Mouse (Mus musculus): Measurements from ENCODE around the gene Bag5.
"Not testable (repeated sequence)": the region's sequence is repeated elsewhere in the genome, so short reads cannot be mapped to it uniquely, and the experiment has no call there.

The Bag5 gene

DNA sequence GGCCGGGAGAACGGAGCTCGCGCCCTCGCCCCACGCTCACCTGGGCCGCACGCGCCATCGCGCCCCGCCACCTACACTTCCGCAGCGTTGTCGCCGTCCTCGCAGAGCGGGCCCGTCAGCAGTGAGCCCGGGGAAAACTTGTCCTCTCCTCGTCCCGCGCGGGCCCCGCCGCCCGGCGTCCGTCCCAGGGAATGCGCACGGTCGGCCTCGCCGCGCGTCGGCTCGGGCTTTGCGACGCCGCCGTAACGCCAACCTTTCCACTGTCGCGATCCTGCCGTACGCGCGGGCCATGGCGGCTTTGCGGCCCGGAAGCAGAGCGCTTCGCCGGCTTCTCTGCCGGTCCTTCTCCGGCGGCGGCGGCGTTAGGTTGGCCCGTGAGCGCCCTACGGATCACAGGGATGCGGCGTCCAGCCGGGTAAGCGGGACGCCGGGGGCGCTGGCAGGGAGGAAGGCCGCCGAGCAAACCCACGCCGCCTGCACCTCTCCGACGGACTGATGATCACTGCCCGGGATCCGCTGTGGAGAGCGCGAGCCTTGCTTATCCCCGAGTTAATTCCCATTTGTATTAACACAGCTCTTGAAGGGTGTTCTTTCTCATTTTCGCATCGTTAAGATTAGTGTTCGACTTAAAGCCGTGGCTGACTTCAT is at the start of gene Bag5, which contains the start of gene Apopt1:
Gene Bag5 (minus strand): TSS at position 254 of the 648 bp plus-strand sequence.
Gene Apopt1 (plus strand): TSS at position 258 of the 648 bp plus-strand sequence.
- peak; percentile 94 for DNase-seq

DNA sequence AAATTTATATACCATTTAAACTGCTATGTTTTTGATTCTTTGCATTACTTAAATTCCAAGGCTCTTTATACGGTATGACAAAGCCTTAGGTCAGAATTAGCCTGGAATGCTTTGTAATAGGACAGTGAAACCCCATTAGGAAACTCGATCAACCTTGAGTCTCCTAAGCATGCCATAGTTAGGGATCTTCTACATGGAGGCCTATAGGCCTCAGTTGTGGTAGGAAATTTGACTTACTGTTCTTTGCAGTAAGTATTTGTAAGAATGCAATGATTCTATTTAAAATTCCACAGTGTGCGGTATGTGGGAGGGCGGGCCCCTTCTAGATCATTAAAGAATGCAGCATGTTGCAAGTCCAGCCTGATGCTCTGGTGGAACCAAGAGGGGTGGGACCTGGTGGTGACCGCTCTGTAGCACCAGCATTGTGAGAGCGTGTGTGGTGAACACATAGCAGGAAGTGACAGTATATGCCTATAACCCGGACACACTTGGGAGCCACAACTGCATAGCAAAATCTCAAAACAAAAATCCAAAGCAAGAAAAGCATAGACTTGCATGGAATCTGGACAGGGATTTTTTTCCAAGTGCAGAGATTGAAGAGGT is 47.4 kb upstream of the Bag5 start:
- DNase-seq, result no peak

GRCm38 (mm10) chr12:111759176-111760061 is 46.4 kb upstream of the Bag5 start:
- peak; percentile 50 for DNase-seq

DNA sequence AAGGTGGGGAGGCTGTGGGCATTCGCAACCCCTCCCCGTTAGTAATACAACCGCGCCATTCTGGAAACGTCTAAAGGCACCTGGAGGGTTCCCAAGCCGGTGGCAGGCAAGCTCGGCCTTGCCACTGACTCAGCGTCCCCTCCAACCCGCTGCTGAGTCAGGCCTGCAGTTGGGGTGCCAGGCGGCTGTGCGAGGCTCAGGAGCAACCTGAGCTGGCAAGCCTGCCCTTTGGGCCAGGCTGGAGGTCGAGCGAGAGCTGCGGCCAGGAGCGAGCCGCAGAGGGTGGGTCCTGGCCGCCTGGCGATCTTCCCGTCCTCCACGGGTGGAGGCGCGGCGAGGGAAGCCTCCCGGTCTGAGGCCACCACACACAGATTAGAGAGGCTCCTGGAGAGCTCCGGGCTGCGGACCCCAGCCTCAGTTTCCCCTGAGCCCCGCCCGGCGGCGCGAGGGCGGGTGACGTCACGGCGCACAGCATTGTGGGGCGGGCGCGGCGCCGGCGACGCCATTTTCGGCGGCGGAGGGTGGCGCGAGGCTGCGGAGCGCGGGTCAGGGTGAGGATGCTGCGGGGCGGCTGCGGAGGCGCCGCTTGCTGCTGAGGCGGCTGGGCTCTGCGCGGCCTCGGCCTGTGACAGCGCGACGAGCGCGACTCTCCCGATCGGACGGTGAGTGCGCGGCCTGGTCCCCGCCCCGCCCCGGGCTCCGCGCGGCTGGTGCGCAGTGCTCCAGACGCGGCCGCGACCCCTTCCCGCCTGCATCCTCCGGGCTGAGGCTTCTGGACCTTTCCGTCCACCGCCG is 45.5 kb upstream of the Bag5 start, which contains the start of gene Klc1:
Gene Klc1 (plus strand): TSS at position 469 of the 795 bp plus-strand sequence.
- DNase-seq, result peak; percentile 67

DNA sequence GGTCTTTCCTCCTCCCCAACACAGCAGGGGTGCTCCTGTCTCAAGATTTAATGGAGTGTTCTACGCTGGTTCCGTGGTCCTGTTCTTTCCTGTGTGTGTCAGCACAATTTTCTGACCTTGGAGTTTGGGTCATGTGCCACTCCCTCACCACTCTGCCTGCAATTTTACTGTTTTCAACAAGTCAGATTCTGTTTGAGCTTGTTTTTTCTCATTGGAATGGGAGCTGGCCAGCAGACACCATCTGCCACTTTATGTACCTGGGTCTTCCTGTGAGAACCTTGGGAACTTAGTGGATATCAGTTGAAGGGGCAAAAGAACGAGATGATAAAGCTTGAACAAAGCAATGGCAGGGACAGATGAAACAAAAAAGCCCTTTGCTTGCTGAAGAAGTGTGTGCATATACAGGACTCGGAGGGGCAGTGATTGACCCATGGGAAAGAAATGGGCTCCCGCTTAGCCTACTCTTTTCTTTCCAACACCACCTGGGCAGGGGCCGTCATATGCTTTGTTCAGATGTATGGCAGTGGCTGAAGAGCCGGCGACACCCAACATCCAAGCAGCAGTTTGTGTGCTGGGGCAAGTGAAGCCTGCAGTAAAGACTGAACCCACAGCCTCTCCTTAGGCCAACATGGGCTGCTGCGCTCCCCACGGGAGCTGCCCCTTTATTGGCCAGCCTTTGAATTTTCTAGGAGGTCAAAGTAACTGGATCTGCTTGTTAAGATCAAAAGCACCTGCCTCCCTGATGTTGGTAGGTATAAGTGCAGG is 44.7 kb upstream of the Bag5 start:
- peak; percentile 21 for DNase-seq

DNA sequence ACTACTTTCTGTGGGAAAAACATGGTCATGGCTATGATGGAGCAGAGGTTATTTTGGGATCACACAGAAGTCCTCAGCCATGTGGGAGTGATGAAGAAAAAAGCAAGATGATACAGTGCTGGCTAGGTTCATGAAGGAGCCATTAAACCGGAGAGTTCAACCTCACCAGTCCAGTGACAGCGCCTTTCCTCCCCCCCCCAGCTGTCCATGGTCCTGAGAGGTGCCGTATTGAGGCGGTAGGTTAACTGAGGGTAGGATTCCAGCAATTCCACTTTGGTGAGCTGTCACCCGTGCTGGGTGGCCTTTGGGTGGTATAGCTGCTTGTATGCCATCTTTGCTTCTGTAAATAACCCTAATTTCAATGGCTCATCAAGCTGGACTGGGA is 43.6 kb upstream of the Bag5 start:
- DNase-seq, result no peak

DNA sequence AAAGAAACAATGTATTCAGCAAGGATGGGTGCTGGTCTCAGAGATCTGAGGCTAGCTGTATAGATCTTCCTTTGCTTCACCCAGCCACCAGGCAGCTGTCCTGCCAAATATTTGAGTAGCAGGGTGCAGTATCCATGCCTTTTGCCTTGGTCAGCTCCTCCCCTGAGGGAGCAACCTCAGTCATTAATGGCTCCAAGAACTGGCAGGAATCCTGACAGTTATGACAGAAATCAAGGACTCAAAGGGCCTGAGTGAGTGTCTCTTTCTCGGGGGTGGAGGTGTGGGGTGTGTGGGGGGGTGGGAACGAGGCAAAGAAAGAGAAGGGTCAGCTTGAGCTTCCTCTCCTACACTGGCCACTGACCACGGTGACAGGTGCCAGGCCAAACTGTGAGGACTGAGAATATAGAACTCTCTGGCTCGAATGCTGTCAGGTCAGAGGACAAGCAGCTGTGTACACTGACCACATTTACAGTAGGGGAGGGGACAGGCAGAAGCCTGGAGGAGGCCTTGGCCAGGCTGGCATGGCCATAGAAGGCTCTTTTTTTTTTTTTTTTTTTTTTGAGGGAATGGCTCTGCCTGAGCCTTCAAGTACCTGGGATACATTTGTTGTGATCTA is 43.1 kb upstream of the Bag5 start:
- no peak for DNase-seq

DNA sequence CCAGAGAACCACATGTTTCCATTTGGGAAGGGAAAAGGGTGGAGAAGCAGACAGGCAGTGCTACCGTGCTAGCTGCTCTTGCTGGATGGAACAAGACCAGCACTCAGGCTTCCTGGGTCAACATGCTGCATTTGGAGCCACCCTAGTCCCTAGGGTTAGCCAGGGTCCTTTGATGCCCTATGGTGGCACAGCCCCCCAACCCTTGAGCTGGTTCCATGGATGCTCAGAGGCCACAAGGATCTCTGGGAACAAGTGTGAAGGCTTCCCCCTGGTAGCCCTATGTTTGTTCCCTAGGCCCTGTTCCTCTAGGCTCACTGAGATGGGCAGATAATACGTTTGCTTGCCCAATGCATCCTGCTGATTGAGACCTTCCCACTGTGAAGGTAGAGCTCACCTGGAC is 42.2 kb upstream of the Bag5 start:
- no peak for DNase-seq

- no peak for DNase-seq
Observed at GRCm38 (mm10) chr12:111754710-111755109, 41.7 kb upstream of the Bag5 start.

GRCm38 (mm10) chr12:111753347-111753746 is 40.3 kb upstream of the Bag5 start:
- no peak for DNase-seq

DNA sequence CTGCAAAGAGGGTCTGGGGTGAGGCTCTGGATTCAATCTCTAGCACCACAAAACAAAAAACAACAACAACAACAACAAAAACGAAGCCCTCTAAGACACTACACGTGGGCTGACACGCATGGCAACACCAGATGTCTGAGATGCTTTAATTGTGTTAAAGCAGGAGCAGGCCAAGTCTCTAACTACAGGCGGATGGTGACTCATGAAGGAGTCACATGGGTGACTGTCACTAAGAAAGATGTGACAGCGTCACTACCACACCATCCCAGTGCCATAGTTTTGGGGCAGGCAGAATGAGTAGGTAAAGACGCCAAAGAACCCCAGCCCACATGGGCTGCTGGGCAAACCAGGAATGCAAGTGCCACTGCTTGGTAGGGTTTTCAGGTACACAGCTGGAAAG is 39.4 kb upstream of the Bag5 start:
- no peak for DNase-seq

DNA sequence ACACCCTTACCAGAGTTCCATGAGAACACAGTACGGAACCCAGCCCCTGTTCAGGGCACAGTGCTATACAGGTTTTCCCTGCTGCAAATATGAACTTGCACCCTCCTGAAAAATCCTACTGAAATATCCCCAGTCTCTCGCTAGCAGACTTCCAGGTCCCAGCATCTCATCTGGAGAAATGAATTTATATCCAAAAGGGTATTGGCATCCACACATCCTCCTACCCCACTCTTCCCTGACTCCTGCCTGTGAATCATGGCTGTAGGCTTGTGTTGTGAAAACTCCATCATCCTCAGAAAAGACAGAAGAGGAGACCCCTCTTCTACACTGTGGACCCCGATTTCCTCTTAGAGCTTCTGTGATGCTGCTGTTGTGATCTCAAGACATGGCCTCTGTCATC is 37.7 kb upstream of the Bag5 start:
- no peak for DNase-seq

DNA sequence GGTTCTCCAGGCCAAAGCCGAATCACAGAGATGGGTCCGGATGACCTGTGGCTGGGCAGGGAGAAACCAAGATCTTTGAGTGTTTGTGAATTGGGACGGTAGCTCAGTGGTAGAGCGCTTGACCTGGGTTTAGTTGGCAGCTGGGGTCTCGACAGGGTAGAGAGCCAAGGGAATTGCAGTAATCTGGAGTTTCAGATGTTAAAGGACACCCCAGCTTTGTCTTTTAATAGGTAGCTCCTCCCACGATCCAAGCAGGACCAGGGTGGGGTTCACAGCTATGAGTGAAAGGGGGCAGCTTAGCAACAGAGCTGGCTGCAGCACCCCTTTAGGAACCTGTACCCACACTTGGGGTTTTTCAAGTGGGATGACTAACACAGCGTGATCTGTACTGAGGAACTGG is 34.4 kb upstream of the Bag5 start:
- DNase-seq, result no peak

GRCm38 (mm10) chr12:111746091-111746490 is 33.0 kb upstream of the Bag5 start:
- DNase-seq, result peak; percentile 68

DNA sequence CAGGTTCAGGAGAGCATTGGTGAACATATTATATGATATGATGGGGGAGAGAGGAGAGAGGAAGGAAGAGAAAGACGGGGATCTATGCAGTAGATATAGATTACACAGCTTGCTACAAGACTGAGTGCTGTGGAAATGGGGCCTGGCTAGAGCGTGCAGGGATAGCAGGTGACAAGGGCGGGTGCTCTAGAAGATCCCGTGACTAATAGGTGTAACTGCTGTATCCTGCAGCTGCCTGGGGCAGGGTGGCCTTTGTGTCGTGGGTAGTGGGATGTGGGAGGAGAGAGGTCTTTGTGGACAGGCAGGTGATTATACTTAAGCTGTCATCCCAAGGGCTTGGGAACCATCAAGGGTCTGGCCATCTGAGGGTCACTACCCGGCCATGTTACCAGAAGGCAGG is 32.2 kb upstream of the Bag5 start:
- no peak for DNase-seq

- no peak for DNase-seq
Observed at GRCm38 (mm10) chr12:111743981-111744423, 30.9 kb upstream of the Bag5 start.

DNA sequence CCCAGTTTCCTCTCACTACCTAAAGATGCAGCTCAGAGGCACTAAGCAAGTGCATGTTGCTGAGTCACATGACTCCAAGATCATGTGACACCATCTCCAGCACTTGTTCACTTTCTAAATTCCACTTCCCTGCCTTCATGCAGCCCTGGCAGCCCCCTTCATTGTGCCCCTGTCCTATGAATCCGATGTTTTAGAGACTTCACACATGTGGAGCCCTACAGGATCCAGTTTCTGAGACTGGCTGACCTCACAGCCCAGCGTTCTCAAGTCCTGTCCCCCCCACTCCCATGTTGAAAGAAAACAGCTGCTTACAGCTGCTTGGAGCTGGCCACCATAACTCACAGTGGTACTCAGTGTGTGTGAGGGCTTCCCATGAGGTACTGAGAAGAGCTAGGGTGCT is 30.4 kb upstream of the Bag5 start:
- peak; percentile 40 for DNase-seq

DNA sequence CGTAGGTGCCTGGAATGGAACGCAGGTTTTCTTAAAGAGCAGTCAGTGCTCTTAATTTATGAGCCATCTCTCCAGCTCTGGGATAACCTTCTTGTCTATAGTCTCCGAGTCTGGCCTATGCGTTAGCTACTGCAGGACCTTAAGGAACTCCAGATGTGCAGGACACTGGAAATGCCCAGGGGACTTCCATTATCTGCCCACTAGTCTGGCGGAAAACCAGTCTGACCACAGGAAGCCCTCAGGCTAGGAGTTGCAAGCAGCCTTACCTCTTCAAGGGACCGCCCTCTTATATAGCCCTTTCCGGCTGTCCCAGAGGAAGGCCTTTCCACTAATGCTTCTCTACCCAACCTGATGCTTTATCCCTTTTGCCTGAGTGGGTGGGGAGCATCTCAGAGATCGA is 28.3 kb upstream of the Bag5 start:
- no peak for DNase-seq

- peak; percentile 84 for DNase-seq
Observed at GRCm38 (mm10) chr12:111738754-111739153, 25.7 kb upstream of the Bag5 start.

GRCm38 (mm10) chr12:111737370-111737769 is 24.3 kb upstream of the Bag5 start:
- no peak for DNase-seq

- DNase-seq, result not testable (repeated sequence)
Observed at GRCm38 (mm10) chr12:111736676-111737075, 23.6 kb upstream of the Bag5 start.

DNA sequence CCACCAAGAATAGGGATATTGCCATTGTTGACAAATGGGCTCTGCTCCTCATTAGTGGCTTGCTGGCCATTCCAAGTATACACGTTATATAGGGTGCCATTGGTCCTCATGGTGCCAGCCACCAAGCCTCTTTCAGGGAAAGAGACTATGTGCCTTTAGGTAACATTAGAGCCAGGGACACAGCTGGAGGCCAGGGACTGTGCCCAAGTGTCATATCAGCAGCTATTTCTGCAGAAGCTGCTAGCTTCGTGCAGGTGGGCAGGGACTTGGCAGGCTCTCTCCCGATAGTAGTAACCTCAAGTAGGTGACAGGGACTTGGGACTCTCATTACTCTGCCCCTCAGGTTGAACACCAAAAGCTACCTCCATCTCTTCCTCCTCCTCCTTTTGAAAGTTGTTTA is 21.9 kb upstream of the Bag5 start:
- no peak for DNase-seq

Measured in kidney, adult 9 months (tissue).